Mouse (Mus musculus) hindbrain, embryonic 15.5 days (tissue): ENCODE results near the gene Ptprd. TPM values are rescaled to one million over a fixed set of nuclear protein-coding genes. Genes with fewer than 3 reads are reported as not detected.
A peak's percentile ranks its signal among the peaks of the same experiment; 100 is the strongest.
"Not testable (repeated sequence)": the region's sequence is repeated elsewhere in the genome, so short reads cannot be mapped to it uniquely, and the experiment has no call there.

Experiments used
- ATAC-seq: fragments of 200-750 bp; cut with Nextera tagmentation; 2 replicates; pipeline ENCODE4 v1.8.0; 2017; ENCODE audit warnings: low read depth, moderate number of reproducible peaks, moderate TSS enrichment; ENCODE audit not compliant: low FRiP score
- H3K27ac ChIP-seq: fragments of 300-500 bp; sonication (generic); replicated peaks from 2 replicates; pipeline ENCODE4 v1.5.1; 2015; ENCODE audit warnings: mild to moderate bottlenecking, inconsistent platforms
- H3K27me3 ChIP-seq: fragments of 300-500 bp; sonication (generic); 2 replicates; pipeline ENCODE4 v1.6.1; 2015; ENCODE audit warnings: control low read depth, inconsistent platforms
- H3K36me3 ChIP-seq: fragments of 300-500 bp; sonication (generic); 2 replicates; pipeline ENCODE4 v1.6.1; 2015; ENCODE audit warnings: control low read depth, inconsistent platforms
- H3K4me1 ChIP-seq: fragments of 300-500 bp; sonication (generic); replicated peaks from 2 replicates; pipeline ENCODE4 v1.6.1; 2015; ENCODE audit warnings: control low read depth, inconsistent platforms
- H3K4me2 ChIP-seq: fragments of 300-500 bp; sonication (generic); 2 replicates; pipeline ENCODE4 v1.6.1; 2015; ENCODE audit warnings: moderate library complexity, mild to moderate bottlenecking, inconsistent platforms
- H3K4me3 ChIP-seq: fragments of 300-500 bp; sonication (generic); 2 replicates; pipeline ENCODE4 v1.5.1; 2015; ENCODE audit warnings: mild to moderate bottlenecking, inconsistent platforms
- H3K9ac ChIP-seq: fragments of 300-500 bp; sonication (generic); 2 replicates; pipeline ENCODE4 v1.6.1; 2015; ENCODE audit warnings: inconsistent platforms
- H3K9me3 ChIP-seq: fragments of 300-500 bp; sonication (generic); 2 replicates; pipeline ENCODE4 v1.6.1; 2016; ENCODE audit warnings: control low read depth, inconsistent platforms
- WGBS: fragments of 180-500 bp; shearing (Covaris S2); methylation state at CpG from one replicate; pipeline ENCODE4 v1.1.7; 2015; 5-methylcytosine and 5-hydroxymethylcytosine counted together
- polyA plus RNA-seq: library from polyadenylated mRNA; unstranded; fragments of >200 nt; fragmentation: Nextera tagmentation; extraction: Ambion mirVana; gene quantifications from 2 replicates; pipeline ENCODE4 v1.2.1, GENCODE M21; 2015

Ptprd gene
- polyA plus RNA-seq, 1 experiment from 2014 or later = 78.2 TPM

GRCm38 (mm10) chr4:76073286-76073685 lies 2138.5 kb downstream of the Ptprd start:
- no peaks in the 10 kb centered on the region for H3K9me3 ChIP-seq
- no peak overlapping the region for H3K4me2 ChIP-seq
- no peak overlapping the region for H3K4me3 ChIP-seq
- H3K9ac ChIP-seq = no peak overlapping the region
- 89% methylated on average over 3 of the region's 3 CpGs for WGBS
- ATAC-seq = no peak
- no peaks in the 10 kb centered on the region for H3K36me3 ChIP-seq
- no peaks in the 10 kb centered on the region for H3K4me1 ChIP-seq
- H3K27me3 ChIP-seq = no peaks in the 10 kb centered on the region
- no peak overlapping the region for H3K27ac ChIP-seq

GRCm38 (mm10) chr4:76071720-76072119 lies 2140.0 kb downstream of the Ptprd start:
- no peak overlapping the region for H3K4me2 ChIP-seq
- ATAC-seq = no peak
- no peaks in the 10 kb centered on the region for H3K36me3 ChIP-seq
- no peaks in the 10 kb centered on the region for H3K4me1 ChIP-seq
- H3K27me3 ChIP-seq = no peaks in the 10 kb centered on the region
- H3K27ac ChIP-seq = no peak overlapping the region
- 68% methylated on average over 6 of the region's 6 CpGs for WGBS
- no peak overlapping the region for H3K9ac ChIP-seq
- no peaks in the 10 kb centered on the region for H3K9me3 ChIP-seq
- H3K4me3 ChIP-seq = no peak overlapping the region

- Histone ChIP-seq H3K4me3 (no peak overlapping the region), H3K9me3 (no peaks in the 10 kb centered on the region), H3K4me2 (no peak overlapping the region), H3K9ac (no peak overlapping the region), H3K36me3 (no peaks in the 10 kb centered on the region), H3K4me1 (no peaks in the 10 kb centered on the region), H3K27me3 (no peaks in the 10 kb centered on the region), H3K27ac (no peak overlapping the region)
- WGBS = 71% methylated on average over 2 of the region's 2 CpGs
- no peak for ATAC-seq
Measured at GRCm38 (mm10) chr4:76056836-76057235, 2154.9 kb downstream of the Ptprd start.

- no peak for ATAC-seq
- Histone ChIP-seq H3K36me3 (peaks cover 12% of the 10 kb centered on the region; the same call in 1 of the 2 replicates), H3K4me3 (no peak overlapping the region), H3K4me1 (no peaks in the 10 kb centered on the region), H3K27ac (no peak overlapping the region), H3K4me2 (no peak overlapping the region), H3K27me3 (no peaks in the 10 kb centered on the region), H3K9ac (no peak overlapping the region), H3K9me3 (no peaks in the 10 kb centered on the region)
- WGBS = 79% methylated on average over 2 of the region's 2 CpGs
Measured at GRCm38 (mm10) chr4:76045650-76046049, 2166.1 kb downstream of the Ptprd start.

- Histone ChIP-seq H3K4me2 (no peak overlapping the region), H3K27me3 (no peaks in the 10 kb centered on the region), H3K36me3 (peaks cover 8% of the 10 kb centered on the region; the same call in 1 of the 2 replicates), H3K9ac (no peak overlapping the region), H3K27ac (no peak overlapping the region), H3K4me3 (no peak overlapping the region), H3K9me3 (no peaks in the 10 kb centered on the region), H3K4me1 (no peaks in the 10 kb centered on the region)
- WGBS = 62% methylated on average over 1 of the region's 1 CpGs
- no peak for ATAC-seq
Measured at GRCm38 (mm10) chr4:76044802-76045201, 2167.0 kb downstream of the Ptprd start.

- 79% methylated on average over 4 of the region's 4 CpGs for WGBS
- H3K4me1 ChIP-seq, H3K36me3 ChIP-seq: not testable (repeated sequence)
Measured at GRCm38 (mm10) chr4:76037178-76037577, 2174.6 kb downstream of the Ptprd start.

GRCm38 (mm10) chr4:76025571-76026325 lies 2186.0 kb downstream of the Ptprd start:
- Histone ChIP-seq H3K4me2 (no peak overlapping the region), H3K9ac (no peak overlapping the region), H3K4me3 (no peak overlapping the region), H3K27me3 (no peaks in the 10 kb centered on the region), H3K4me1 (0 out of 2 replicates have a peak, but pooled peaks cover 4% of the 10 kb centered on the region), H3K27ac (peak overlapping the region; percentile 57; the same call in 1 of the 2 replicates), H3K9me3 (no peaks in the 10 kb centered on the region), H3K36me3 (no peaks in the 10 kb centered on the region)
- peak; percentile 75; the same call in 1 of the 2 replicates for ATAC-seq
- WGBS = 51% methylated on average over 8 of the region's 8 CpGs

More at GRCm38 (mm10) chr4:76037178-76037577, 2174.6 kb downstream of the Ptprd start:
- H3K27me3 ChIP-seq, H3K9me3 ChIP-seq, H3K4me2 ChIP-seq, ATAC-seq, H3K4me3 ChIP-seq, H3K27ac ChIP-seq, H3K9ac ChIP-seq: not testable (repeated sequence)

- Histone ChIP-seq H3K9ac (no peak overlapping the region), H3K4me3 (no peak overlapping the region), H3K9me3 (no peaks in the 10 kb centered on the region), H3K4me2 (no peak overlapping the region), H3K4me1 (0 out of 2 replicates have a peak, but pooled peaks cover 4% of the 10 kb centered on the region), H3K27me3 (no peaks in the 10 kb centered on the region), H3K27ac (no peak overlapping the region), H3K36me3 (no peaks in the 10 kb centered on the region)
- ATAC-seq = no peak
- 72% methylated on average over 3 of the region's 3 CpGs for WGBS
Measured at GRCm38 (mm10) chr4:76024502-76024821, 2187.3 kb downstream of the Ptprd start.

GRCm38 (mm10) chr4:76023756-76024501 lies 2187.8 kb downstream of the Ptprd start:
- Histone ChIP-seq H3K4me1 (0 out of 2 replicates have a peak, but pooled peaks cover 4% of the 10 kb centered on the region), H3K9ac (no peak overlapping the region), H3K4me3 (no peak overlapping the region), H3K4me2 (no peak overlapping the region), H3K36me3 (no peaks in the 10 kb centered on the region), H3K27ac (no peak overlapping the region), H3K9me3 (no peaks in the 10 kb centered on the region), H3K27me3 (no peaks in the 10 kb centered on the region)
- no peak for ATAC-seq
- WGBS = 64% methylated on average over 13 of the region's 13 CpGs

GRCm38 (mm10) chr4:76021670-76022069 lies 2190.1 kb downstream of the Ptprd start:
- Histone ChIP-seq H3K4me1 (0 out of 2 replicates have a peak, but pooled peaks cover 4% of the 10 kb centered on the region), H3K27me3 (no peaks in the 10 kb centered on the region), H3K36me3 (no peaks in the 10 kb centered on the region), H3K4me2 (no peak overlapping the region), H3K4me3 (no peak overlapping the region), H3K9ac (no peak overlapping the region), H3K27ac (no peak overlapping the region), H3K9me3 (no peaks in the 10 kb centered on the region)
- 60% methylated on average over 4 of the region's 4 CpGs for WGBS
- ATAC-seq = no peak

GRCm38 (mm10) chr4:76015026-76015425 lies 2196.7 kb downstream of the Ptprd start:
- H3K36me3 ChIP-seq = no peaks in the 10 kb centered on the region
- no peak overlapping the region for H3K4me3 ChIP-seq
- no peaks in the 10 kb centered on the region for H3K4me1 ChIP-seq
- H3K27me3 ChIP-seq = no peaks in the 10 kb centered on the region
- no peaks in the 10 kb centered on the region for H3K9me3 ChIP-seq
- H3K4me2 ChIP-seq = no peak overlapping the region
- no peak overlapping the region for H3K27ac ChIP-seq
- 85% methylated on average over 3 of the region's 3 CpGs for WGBS
- no peak for ATAC-seq
- no peak overlapping the region for H3K9ac ChIP-seq

- WGBS = 35% methylated on average over 3 of the region's 3 CpGs
- H3K9me3 ChIP-seq = no peaks in the 10 kb centered on the region
- no peak overlapping the region for H3K4me3 ChIP-seq
- H3K27ac ChIP-seq = no peak overlapping the region
- no peaks in the 10 kb centered on the region for H3K4me1 ChIP-seq
- H3K9ac ChIP-seq = no peak overlapping the region
- ATAC-seq = no peak
- no peaks in the 10 kb centered on the region for H3K27me3 ChIP-seq
- no peaks in the 10 kb centered on the region for H3K36me3 ChIP-seq
- no peak overlapping the region for H3K4me2 ChIP-seq
Measured at GRCm38 (mm10) chr4:76014151-76014840, 2197.5 kb downstream of the Ptprd start.
